In the genomic region with DNA sequence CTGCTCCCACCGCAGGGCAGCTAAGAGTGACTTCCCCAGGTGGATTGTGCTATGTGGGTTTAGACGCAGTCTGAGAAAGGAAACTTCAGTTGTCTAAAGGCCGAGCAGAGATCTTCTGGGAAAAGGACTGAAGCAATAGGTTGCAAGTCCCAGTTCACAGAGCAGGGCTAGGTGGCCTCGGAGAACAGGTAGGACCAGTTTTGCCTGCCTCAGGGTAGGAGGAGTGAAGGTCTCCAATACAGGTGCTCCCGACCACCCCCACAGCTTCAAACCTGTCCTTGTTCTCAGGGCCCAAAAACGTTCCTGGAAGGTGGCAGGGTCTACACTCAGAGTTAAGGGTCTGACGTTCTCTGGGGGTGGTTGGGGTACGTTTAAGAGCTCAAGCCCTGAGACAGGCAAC, we compare ENCODE assay signal across 8 mouse cellular contexts. TPM values are rescaled to one million over a fixed set of nuclear protein-coding genes. Genes with fewer than 3 reads are reported as not detected.
A peak's percentile ranks its signal among the peaks of the same experiment; 100 is the strongest.
DNase-seq lines count a peak whose midpoint lies in the region; ATAC-seq and TF ChIP-seq lines count a peak whose summit lies in the region.

A gene (plus strand): TSS at position 343 of the 400 bp plus-strand sequence.

- DNase-seq in layer of hippocampus, adult 18-20 months (ENCODE audit: low spot score in 2 of 2), result no peak
- no peak for DNase-seq in layer of hippocampus, adult 11-12 months (ENCODE audit: low spot score)
- peak; percentile 73 to 86 for DNase-seq in kidney, postnatal 25 days
- peak; percentile 54 for DNase-seq in lung, postnatal 10 days
- peak; percentile 89 for DNase-seq in urinary bladder, postnatal 14 days (ENCODE audit: low spot score)
- no peak for DNase-seq in thymus, postnatal 10 days (ENCODE audit: low spot score in 2 of 2)

- TF ChIP-seq POLR2A in embryonic fibroblast, embryonic 13.5 days (IDR thresholded peaks at IDR 0.05; ENCODE audit: low read depth, low read length), result no peak

- no peak for TF ChIP-seq CTCF in embryonic fibroblast, embryonic 13.5 days (IDR thresholded peaks at IDR 0.05; ENCODE audit: borderline replicate concordance, insufficient read depth, low read length)

- WGBS in heart, embryonic 16.5 days, result 51% methylated on average over 8 of the region's 8 CpGs

- H3K4me3 ChIP-seq in embryonic fibroblast, embryonic 13.5 days (ENCODE audit: insufficient read depth, low read length), result no peak within 1 kb of the TSS
- H3K4me3 ChIP-seq in heart, embryonic 16.5 days (ENCODE audit: low read length), result no peak within 1 kb of the TSS

- no peaks in the 10 kb centered on the region for H3K36me3 ChIP-seq in heart, embryonic 16.5 days (ENCODE audit: control insufficient read depth, insufficient read depth)

- no peak within 1 kb of the TSS for H3K27ac ChIP-seq in embryonic fibroblast, embryonic 13.5 days (ENCODE audit: insufficient read depth, low read length)
- H3K27ac ChIP-seq in heart, embryonic 16.5 days (ENCODE audit: low read length), result no peak within 1 kb of the TSS

- no peaks in the 10 kb centered on the region for H3K4me1 ChIP-seq in embryonic fibroblast, embryonic 13.5 days (ENCODE audit: control insufficient read depth, insufficient read depth, low read length)
- peaks cover 2% of the 10 kb centered on the region; the same call in 1 of the 2 replicates for H3K4me1 ChIP-seq in heart, embryonic 16.5 days (ENCODE audit: control insufficient read depth, insufficient read depth, low read length)

- ATAC-seq in heart, embryonic 16.5 days (replicated peaks; ENCODE audit: extremely low read depth, insufficient read depth, low FRiP score), result no peak

- H3K9ac ChIP-seq in heart, embryonic 16.5 days (ENCODE audit: low read length), result no peak within 1 kb of the TSS

- no peaks in the 10 kb centered on the region for H3K27me3 ChIP-seq in heart, embryonic 16.5 days (ENCODE audit: control insufficient read depth, insufficient read depth, low read length)

- H3K4me2 ChIP-seq in heart, embryonic 16.5 days (ENCODE audit: low read depth, low read length), result no peak within 1 kb of the TSS

- no peaks in the 10 kb centered on the region for H3K9me3 ChIP-seq in heart, embryonic 16.5 days (replicated peaks; ENCODE audit: control insufficient read depth, low read length)

RNA-seq across cellular contexts. Expression of the gene that starts here (rescaled TPM):
- 100 to 1,000 TPM; 222 to 223 TPM for total RNA-seq in layer of hippocampus, adult 18-20 months (2021)
- polyA plus RNA-seq in embryonic fibroblast, embryonic 13.5 days (2011; ENCODE audit: insufficient read length, low read depth, missing spikeins), result 150 and 153 TPM in 2 replicates
- 22.5 and 23.0 TPM in 2 replicates for polyA plus RNA-seq in heart, embryonic 16.5 days (2015; fragmentation: Nextera tagmentation; extraction: Ambion mirVana)

Comparison
In these comparisons a context has a peak if more than half of its experiments do, and no peak if none do; other contexts are left out.
1. DNase-seq: peak in kidney, postnatal 25 days (2 of 2), lung, postnatal 10 days (single experiment) and urinary bladder, postnatal 14 days (single experiment); none in layer of hippocampus, adult 18-20 months (0 of 2), layer of hippocampus, adult 11-12 months (single experiment) and thymus, postnatal 10 days (0 of 2).